Mouse (Mus musculus): ENCODE results near the gene Cbx7. TPM values are rescaled to one million over a fixed set of nuclear protein-coding genes. Genes with fewer than 3 reads are reported as not detected.

Cbx7 gene
- total RNA-seq (2012; rRNA removed) (2.9 and 3.7 TPM in 2 replicates), polyA plus RNA-seq (2012; ENCODE audit: insufficient read depth in 1 of 2, insufficient read length in 2 of 2, low read depth in 1 of 2, low replicate concordance in 2 of 2, missing spikeins in 1 of 2) (10 to 100 TPM in 1 of 2 experiments, not detected in 1; 11.1 TPM)

DNA sequence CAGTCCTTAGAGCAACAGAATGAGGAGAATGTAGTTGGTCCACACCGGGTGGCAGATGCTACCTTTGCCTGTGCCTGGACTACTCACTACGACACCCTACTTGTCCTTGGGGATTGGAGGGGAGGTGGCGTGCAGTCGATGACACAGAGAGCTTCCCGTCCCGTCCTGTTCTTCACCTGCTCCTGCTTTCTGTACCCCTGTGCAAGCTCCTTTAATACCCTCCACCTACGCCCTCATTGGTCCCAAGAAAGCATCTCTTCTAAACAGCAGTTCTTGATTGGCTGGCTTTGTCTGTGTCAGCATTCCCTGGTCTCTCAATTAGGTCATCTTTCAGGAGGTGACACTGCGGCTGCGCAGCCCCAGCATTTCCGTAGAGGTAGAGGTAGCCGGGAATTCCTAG lies at the start of gene Cbx7:
Cbx7 (minus strand) TSS at position 180 of the 400 bp plus-strand sequence.
- Histone ChIP-seq H3K9me3 (replicated peaks; ENCODE audit: insufficient read depth, low read length) (no peaks in the 10 kb centered on the region), H3K27ac (ENCODE audit: control insufficient read depth, low read depth, low read length) (no peak within 1 kb of the TSS), H3K4me1 (ENCODE audit: control insufficient read depth in 1 of 2, insufficient read depth in 2 of 2, low read length in 2 of 2) (no peaks in the 10 kb centered on the region), H3K4me3 (ENCODE audit: control insufficient read depth in 1 of 2, insufficient read depth in 1 of 2, low read depth in 2 of 2, low read length in 2 of 2) (no peak within 1 kb of the TSS), H3K27me3 (ENCODE audit: control insufficient read depth in 1 of 2, insufficient read depth in 2 of 2, low read length in 2 of 2) (0 out of 4 replicates have a peak, but pooled peaks cover 0 to 2% of the 10 kb centered on the region in 2 experiments), H3K36me3 (ENCODE audit: control insufficient read depth in 1 of 2, insufficient read depth in 2 of 2, low read length in 2 of 2) (no peaks in the 10 kb centered on the region), H3K9ac (ENCODE audit: control insufficient read depth, low read depth, low read length, poor library complexity, severe bottlenecking) (no peak within 1 kb of the TSS), H3K79me2 (ENCODE audit: control insufficient read depth, insufficient read depth, low read length, poor library complexity) (no peaks in the 10 kb centered on the region)
- no peak for DNase-seq (ENCODE audit: low read depth, low spot score)
- TF ChIP-seq MYC (IDR thresholded peaks at IDR 0.05; ENCODE audit: low read depth, low read length) (no peak), RAD21 (IDR thresholded peaks at IDR 0.05; ENCODE audit: low read depth, low read length) (no peak), GATA1 (IDR thresholded peaks at IDR 0.05; ENCODE audit: low read depth, low read length) (no peak), MAZ (IDR thresholded peaks at IDR 0.05; ENCODE audit: low read depth, low read length) (no peak), RCOR1 (IDR thresholded peaks at IDR 0.05; ENCODE audit: low read depth, low read length) (no peak), ZNF384 (IDR thresholded peaks at IDR 0.05; ENCODE audit: low read depth, low read length) (no peak), SIN3A (IDR thresholded peaks at IDR 0.05; ENCODE audit: low read length) (no peak), ETS1 (IDR thresholded peaks at IDR 0.05; ENCODE audit: low read depth, low read length) (no peak), MXI1 (IDR thresholded peaks at IDR 0.05; ENCODE audit: low read depth, low read length) (no peak), USF1 (IDR thresholded peaks at IDR 0.05; ENCODE audit: low read depth, low read length) (no peak), POLR2AphosphoS2 (IDR thresholded peaks at IDR 0.05; ENCODE audit: low read length) (no peak), NELFE (IDR thresholded peaks at IDR 0.05; ENCODE audit: low read depth, low read length) (no peak), CTCF (IDR thresholded peaks at IDR 0.05 in 2 of 3, conservative IDR thresholded peaks at IDR 0.05 in 1 of 3; ENCODE audit: control insufficient read depth in 1 of 3, insufficient read depth in 1 of 3, low read depth in 2 of 3, low read length in 3 of 3, poor library complexity in 1 of 3, severe bottlenecking in 1 of 3) (no peak), ZKSCAN1 (IDR thresholded peaks at IDR 0.05; ENCODE audit: low read depth, low read length) (no peak), JUND (IDR thresholded peaks at IDR 0.05; ENCODE audit: low read depth, low read length) (no peak)

DNA sequence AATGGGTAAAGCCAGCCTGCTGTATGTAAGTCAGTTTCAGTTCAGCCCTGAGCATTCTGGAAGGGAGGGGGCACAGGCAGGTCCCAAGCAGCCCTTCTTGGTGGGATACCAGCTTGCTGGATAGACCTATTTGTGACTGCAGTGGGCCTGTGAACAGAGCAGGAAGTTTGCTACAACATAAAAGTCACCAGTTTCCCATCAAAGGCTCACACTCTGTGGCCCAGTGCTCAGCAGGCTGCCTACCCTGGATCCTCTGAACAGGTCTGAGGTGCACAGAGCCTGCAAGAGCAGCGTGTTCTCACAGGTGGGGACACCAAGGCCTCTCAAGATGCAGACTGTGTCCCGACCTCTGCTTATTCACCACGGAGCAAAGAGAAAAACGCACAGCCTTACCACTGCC lies 49.6 kb upstream of the Cbx7 start:
- H3K4me3 ChIP-seq (ENCODE audit: control insufficient read depth in 1 of 2, insufficient read depth in 1 of 2, low read depth in 2 of 2, low read length in 2 of 2), result no peak overlapping the region
- H3K27me3 ChIP-seq (ENCODE audit: control insufficient read depth in 1 of 2, insufficient read depth in 2 of 2, low read length in 2 of 2), result peaks cover 0 to 2% of the 10 kb centered on the region in 2 experiments; a peak in 1 of 4 replicates
- peaks cover 0 to 21% of the 10 kb centered on the region in 2 experiments; a peak in 2 of 4 replicates for H3K4me1 ChIP-seq (ENCODE audit: control insufficient read depth in 1 of 2, insufficient read depth in 2 of 2, low read length in 2 of 2)
- no peaks in the 10 kb centered on the region for H3K79me2 ChIP-seq (ENCODE audit: control insufficient read depth, insufficient read depth, low read length, poor library complexity)
- peaks cover 0 to 6% of the 10 kb centered on the region in 2 experiments; a peak in 2 of 4 replicates for H3K36me3 ChIP-seq (ENCODE audit: control insufficient read depth in 1 of 2, insufficient read depth in 2 of 2, low read length in 2 of 2)
- H3K9me3 ChIP-seq (replicated peaks; ENCODE audit: insufficient read depth, low read length), result no peaks in the 10 kb centered on the region
- no peak for DNase-seq (ENCODE audit: low read depth, low spot score)
- TF ChIP-seq NRF1 (IDR thresholded peaks at IDR 0.05; ENCODE audit: insufficient read depth, low read depth, low read length, poor library complexity, severe bottlenecking) (no peak), POLR2A (IDR thresholded peaks at IDR 0.05; ENCODE audit: control insufficient read depth in 1 of 2, insufficient read depth in 1 of 2, low read depth in 1 of 2, low read length in 2 of 2, poor library complexity in 1 of 2) (no peak), MXI1 (IDR thresholded peaks at IDR 0.05; ENCODE audit: low read depth, low read length) (no peak), RCOR1 (IDR thresholded peaks at IDR 0.05; ENCODE audit: low read depth, low read length) (no peak), MYB (IDR thresholded peaks at IDR 0.05; ENCODE audit: low read depth, low read length) (no peak), GABPA (IDR thresholded peaks at IDR 0.05; ENCODE audit: low read depth, low read length) (no peak), TAL1 (IDR thresholded peaks at IDR 0.05; ENCODE audit: low read length) (no peak), NELFE (IDR thresholded peaks at IDR 0.05; ENCODE audit: low read depth, low read length) (no peak), POLR2AphosphoS5 (IDR thresholded peaks at IDR 0.05; ENCODE audit: borderline replicate concordance, low read depth, low read length) (no peak), ZC3H11A (IDR thresholded peaks at IDR 0.05; ENCODE audit: low read depth, low read length) (no peak), JUND (IDR thresholded peaks at IDR 0.05; ENCODE audit: low read depth, low read length) (no peak), TBP (IDR thresholded peaks at IDR 0.05; ENCODE audit: low read depth, low read length) (no peak), UBTF (IDR thresholded peaks at IDR 0.05; ENCODE audit: borderline replicate concordance, insufficient read depth, low read depth, low read length) (no peak), SMC3 (IDR thresholded peaks at IDR 0.05; ENCODE audit: low read depth, low read length) (no peak), E2F4 (IDR thresholded peaks at IDR 0.05; ENCODE audit: borderline replicate concordance, low read depth, low read length) (no peak)
- H3K27ac ChIP-seq (ENCODE audit: control insufficient read depth, low read depth, low read length), result no peak overlapping the region
- no peak overlapping the region for H3K9ac ChIP-seq (ENCODE audit: control insufficient read depth, low read depth, low read length, poor library complexity, severe bottlenecking)

Data from MEL (cell line).